Mouse (Mus musculus) heart, adult 2 months (tissue): ENCODE data around the gene Chmp4b.

Experiments
- CTCF ChIP-seq: fragments of 200-600 bp; IDR thresholded peaks from 2 replicates; pipeline ENCODE4 v1.8.1; 2022; ENCODE audit warnings: antibody characterized with exemption, mild to moderate bottlenecking, moderate library complexity
- EP300 ChIP-seq: fragments of 200-500 bp; IDR thresholded peaks from 2 replicates; pipeline ENCODE4 v1.6.1; 2011; ENCODE audit warnings: low read depth, low read length, control low read depth; ENCODE audit not compliant: insufficient read depth
- POLR2A ChIP-seq: fragments of 200-500 bp; IDR thresholded peaks from 2 replicates; pipeline ENCODE4 v1.6.1; 2011; ENCODE audit warnings: mild to moderate bottlenecking, low read depth, low read length, control low read depth; ENCODE audit not compliant: insufficient read depth

DNA sequence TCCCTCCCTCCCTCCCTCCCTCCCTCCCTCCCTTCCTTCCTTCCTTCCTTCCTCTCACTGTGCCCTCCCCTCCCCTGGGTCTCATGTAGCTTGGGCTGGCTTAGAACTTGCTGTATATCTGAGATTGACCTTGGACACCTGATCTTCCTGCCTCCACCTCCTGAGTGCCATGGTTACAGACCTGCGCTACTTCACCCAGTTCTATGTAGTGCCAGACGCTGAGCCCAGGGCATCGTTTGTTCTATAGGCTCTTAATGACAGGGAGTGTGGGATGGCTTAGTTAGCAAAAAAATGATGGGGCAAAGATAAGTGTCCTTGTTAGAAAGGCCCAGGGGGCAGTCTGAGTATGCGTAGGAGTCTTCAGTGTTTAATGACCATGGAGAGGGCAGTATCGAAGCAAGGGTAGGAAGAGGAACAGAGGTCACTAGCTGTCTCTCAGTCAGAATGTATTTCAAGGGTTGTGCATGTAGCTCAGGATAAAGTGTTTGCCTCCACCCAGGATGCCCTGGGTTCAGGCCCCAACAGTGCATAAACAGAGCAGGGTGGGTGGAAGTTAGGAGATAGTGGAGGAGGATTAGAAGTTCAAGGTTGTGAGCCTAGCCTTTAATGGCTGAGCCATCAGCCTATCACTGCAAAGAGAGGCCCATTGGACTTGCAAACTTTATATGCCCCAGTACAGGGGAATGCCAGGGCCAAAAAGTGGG is 18.3 kb upstream of the Chmp4b start:
- TF ChIP-seq CTCF, result no peak
- TF ChIP-seq POLR2A, result no peak
- TF ChIP-seq EP300, result no peak
